Mouse (Mus musculus) urinary bladder, adult 2 months (tissue): ENCODE data around the gene Rab4b. TPM values are rescaled to one million over a fixed set of nuclear protein-coding genes. Genes with fewer than 3 reads are reported as not detected.

Experiments used
- DNase-seq: peaks from one replicate; pipeline ENCODE4 v3.0.0; 2022; ENCODE audit warnings: low spot score
- polyA plus RNA-seq: library from polyadenylated mRNA; depleted of rRNA; stranded (reverse); fragments of >200 nt; gene quantifications from 2 replicates; pipeline ENCODE4 v1.2.3, GENCODE M21; 2012; rRNA removed

Gene Rab4b
- polyA plus RNA-seq: 69.2 and 85.6 TPM in 2 replicates

DNA sequence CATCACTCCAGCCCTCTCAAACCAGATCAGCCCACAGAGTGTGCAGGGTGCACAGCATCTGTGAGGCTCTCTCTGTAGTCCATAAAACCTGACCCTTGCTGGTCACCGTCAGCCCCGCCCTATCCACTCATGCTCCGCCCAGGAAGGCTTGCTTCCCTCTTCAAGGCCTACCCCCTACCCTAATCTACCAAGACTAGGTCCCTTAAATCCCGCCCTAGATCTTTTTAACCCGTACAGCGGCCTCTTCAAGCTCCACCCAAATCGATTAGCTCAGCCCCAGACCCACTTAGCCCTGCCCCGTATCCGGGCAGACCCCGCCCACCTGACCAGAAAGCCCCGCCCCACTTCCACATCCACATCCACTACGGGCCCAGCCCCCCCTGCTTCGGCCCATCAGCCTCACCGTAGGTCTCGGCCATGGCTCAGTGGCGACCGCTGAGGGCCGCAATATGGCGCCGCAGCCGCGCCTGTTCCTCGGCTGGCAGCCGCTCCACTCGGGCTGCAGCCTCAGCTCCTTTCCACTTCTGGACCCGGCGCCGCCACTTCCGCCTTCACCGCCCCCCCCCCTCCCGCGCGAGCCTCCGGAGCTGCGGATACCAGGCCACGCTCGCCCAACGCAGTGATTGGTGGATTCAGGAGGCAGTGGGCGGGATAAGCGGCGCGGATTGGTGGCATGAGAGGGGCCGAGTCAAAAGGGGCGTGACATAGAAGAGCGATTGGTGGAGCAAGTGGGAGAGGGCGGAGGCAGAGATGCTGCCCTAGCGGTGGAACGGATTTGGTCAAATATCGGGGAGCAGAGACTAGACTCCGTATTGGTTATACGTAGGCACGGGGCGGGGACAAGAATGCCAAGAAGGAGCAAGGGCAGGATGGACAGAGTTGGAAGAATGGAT, at the start of gene Rab4b:
TSS of gene Rab4b (minus strand) at position 573 of the 893 bp plus-strand sequence.
- DNase-seq: peak; percentile 86

DNA sequence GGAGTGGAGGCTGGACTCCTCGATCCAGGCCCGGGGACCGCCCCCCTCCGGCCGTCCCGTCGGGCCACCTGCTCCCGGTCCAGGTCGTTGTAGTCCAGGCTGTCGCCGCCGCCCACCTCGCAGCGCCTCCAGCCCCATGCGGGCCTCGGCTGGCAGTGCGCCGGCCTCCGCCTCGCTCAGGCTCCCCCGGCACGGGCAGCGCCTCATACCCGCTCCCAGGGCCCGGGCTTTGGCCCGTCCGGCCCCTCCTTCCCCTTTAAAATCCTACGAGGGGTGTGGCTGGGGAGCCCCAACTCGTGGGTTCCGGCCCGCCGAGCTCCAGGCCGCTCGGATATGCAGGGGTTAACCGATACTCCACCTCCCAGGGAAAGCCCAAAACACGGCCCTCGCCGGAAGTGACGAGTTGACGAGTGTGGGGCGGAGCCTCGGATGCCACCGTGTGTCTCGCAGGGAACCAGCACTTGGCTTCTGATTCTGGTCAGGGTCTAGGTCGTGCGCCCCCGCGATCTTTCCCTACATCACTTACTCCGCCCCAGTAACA, 49.7 kb upstream of the Rab4b start, which contains the start of gene Itpkc:
TSS of gene Itpkc (minus strand) at position 381 of the 541 bp plus-strand sequence.
- DNase-seq: peak; percentile 90

DNA sequence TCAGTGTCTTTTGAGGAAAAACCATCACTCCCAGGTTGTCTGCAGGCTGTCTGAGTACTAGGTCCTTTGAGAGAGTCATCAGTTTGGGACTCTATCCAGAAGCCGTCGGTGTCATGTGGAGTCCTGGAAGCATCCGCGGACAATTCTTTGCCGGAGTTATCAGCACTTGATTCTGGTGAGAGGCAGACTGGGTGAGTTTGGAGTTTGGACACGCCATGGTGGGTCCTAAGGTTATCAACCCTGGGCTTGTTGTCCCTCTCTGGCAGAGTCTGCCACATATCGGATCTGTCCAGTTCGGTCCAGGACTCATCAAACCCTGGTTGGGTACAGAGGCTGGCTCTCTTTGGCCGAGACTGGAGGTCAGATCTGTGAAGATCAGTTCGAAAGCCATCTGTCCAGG, 49.0 kb upstream of the Rab4b start:
- no peak for DNase-seq

DNA sequence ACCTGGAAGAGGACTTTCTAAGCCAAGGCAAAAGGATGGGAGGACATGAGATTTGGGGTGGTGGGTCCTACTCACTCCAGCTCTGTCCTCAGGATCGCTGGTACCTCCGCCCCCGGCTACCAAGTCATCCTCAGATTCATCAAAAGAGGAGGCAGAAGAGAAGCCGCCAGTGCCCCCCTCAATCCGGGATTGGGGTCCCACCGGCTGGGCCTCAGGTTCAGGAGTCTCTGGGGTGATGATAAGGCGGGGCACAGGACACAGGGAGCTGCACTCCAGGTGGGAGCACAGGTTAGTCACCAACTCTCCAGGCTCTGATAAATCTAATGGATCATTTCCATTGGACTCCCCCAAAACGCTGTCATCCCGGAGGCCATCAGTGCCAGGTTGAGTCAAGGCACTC, 48.6 kb upstream of the Rab4b start:
- DNase-seq: no peak

DNA sequence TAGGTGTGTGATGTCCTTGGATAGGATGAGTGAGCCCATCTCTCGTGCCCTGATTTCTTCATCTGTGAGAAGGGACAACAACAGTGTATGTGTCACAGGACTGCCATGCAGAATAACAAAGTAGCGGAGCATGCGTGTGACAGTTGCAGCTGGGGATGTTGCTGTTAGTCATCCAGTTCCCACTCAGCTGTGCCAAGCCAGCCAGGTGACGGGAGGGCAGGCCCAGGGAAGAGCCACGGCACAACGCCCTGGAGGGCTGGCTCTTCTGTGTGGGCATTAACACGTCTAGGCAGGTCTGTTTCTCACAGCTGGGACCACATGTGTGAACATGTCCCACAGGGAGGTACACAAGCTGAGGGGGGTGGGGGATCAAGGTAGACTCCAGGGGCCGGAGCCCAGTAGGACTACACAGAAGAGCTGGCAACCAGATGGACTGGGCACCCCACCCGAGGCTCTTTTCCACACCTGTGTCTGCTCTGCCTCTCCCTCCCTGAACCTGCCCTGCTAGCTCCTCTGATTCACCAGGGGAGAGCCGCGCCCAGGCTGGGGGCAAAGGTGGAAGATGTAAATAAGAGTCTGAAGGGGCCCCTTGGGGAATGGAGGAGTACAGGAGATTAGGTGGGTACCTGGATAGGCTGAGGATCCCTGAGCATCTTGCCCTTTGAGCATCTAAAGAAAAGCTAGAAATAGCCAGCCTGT, 46.3 kb upstream of the Rab4b start:
- DNase-seq: no peak

DNA sequence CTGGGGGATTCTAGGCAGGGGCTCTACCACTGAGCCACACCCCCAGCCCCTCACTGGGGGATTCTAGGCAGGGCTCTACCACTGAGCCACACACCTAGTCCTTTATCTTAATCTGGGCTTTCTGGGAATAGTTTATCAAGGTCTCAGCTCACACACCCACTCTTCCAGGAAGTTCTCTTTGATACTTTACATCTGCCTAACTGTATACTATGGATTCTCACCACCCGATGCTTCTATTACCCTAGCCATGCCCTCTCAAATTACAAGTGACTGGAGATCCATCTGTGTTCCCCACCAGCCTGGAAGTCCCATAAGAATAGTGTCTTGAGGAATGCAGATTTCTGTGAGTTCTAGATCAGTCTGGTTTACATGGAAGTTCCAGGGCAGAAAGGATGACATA, 43.8 kb upstream of the Rab4b start:
- DNase-seq: no peak

DNA sequence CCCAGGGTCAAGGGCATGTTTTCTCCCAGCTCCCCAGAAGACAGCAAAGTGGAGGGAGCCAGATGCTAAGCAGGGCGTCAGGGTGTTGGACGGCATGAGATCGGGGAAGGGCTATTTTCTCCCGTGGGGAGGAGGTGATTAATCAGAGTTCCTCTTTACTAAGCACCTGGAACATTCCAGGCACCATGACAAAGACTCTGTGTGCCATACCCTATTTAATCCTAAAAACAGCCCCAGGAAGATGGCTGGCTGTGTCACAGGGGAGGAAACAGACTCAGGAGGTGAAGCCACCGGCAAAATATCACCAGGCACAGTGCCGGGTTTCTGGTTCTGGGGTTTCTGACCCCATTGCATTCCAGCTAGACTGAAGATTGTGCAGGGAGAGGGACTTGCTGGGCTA, 43.2 kb upstream of the Rab4b start:
- DNase-seq: no peak

DNA sequence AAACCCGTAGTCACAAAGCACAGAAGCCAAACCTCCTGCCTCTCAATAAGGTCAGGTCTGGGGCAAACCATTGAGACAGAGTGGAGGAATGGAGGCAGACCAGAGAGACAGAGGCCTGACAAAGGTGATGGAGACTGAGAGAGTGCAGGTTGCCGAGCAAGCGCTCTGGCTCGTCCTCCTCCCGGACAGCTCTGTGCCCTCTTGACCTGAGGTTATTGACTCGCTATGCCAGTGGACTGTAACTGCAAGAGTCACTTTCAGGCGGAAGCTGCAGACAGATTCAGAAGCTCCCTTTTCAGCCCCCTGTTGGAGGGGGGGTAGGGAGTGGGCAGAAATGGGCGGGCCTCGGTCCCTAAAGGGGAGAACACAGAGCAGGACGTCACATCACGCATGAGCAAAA, 41.2 kb upstream of the Rab4b start:
- no peak for DNase-seq

DNA sequence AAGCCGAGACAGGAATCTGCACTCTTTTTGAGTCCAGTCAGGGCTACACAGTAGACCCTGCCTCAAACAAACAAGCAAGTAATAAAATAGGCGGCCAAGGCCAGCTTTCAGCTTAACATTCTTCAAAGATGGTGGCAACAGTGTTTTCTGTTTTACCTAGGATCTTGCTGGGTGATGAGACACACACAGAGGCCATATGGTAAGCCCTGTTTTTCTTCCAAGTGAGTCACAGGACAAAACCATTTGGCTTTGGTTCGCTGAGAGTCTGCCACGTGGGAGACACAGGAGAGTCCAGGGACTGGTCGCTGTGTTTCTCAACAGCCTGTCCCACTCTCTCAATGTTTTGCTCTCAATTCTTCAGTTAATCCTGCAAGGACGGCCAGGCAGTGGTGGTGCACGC, 39.9 kb upstream of the Rab4b start:
- DNase-seq: no peak

DNA sequence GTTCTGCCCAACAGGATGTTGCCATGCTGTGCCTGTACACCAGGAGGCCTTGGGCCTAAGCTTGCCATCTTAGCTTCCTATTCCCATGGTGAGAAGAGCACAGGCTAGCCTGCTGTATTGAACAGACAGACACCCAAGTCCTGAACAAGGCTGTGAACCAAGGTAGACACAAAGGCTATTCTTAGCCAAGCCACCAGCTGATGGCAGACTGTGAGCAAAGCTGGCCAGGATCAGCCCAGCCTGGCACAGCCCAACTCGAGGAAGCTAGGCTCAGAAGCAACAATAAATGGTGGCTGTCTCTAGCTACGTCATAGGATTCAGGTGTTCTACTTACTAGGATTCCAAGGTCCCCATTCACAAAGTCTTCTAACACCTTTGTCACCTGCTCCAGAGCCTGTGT, 33.9 kb upstream of the Rab4b start:
- DNase-seq: no peak

DNA sequence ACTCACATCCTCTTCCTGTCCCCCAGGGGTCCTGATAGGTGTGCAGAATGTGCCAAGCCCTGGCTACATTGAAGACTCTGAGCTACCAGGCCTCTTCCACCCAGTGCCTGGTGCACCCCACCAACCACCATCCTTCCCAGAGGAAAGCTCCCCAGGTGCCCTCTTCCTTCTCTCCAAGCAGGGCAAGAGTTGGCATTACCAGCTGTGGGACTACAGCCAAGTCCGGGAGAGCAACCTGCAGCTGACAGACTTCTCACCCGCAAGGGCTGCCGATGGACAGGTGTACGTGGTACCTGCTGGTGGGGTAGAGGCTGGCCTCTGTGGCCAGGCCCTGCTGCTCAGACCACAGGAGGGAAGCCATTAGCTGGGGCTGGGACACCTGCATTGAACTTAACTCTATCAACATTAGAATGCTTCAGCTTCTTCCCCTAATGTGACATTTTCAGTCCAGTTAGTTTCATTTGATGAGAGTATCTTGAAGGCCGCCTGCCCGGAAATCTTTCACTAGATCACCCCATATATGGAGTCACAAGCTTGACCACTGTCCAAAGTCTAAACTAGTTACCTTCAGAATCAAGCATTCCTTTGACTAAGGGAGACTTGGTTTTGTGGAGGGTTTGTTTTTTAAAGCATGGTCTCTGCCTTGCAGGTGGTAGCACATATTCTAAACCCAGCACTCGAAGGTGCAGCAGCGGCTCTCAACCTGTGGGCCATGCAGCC, 25.2 kb upstream of the Rab4b start:
- DNase-seq: no peak

DNA sequence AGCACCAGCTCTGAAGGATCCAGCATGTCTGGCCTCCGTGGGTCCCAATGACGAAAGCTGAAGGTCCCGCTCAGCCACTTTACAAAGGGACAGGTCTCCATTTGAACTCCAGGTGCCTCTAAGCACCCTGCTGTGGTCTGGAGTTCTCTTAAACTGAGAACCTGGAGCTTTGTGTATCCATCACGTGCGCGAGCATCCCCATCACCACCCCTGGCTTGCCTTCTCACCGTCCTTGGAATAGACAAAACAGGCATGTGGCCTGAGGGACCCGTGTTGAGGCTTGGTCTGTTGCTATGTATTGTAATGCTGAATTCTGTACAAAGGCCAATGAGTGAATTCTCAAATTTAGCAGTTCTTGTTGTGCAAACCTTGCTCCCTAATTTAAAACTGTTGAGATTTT, 20.1 kb upstream of the Rab4b start:
- no peak for DNase-seq

DNA sequence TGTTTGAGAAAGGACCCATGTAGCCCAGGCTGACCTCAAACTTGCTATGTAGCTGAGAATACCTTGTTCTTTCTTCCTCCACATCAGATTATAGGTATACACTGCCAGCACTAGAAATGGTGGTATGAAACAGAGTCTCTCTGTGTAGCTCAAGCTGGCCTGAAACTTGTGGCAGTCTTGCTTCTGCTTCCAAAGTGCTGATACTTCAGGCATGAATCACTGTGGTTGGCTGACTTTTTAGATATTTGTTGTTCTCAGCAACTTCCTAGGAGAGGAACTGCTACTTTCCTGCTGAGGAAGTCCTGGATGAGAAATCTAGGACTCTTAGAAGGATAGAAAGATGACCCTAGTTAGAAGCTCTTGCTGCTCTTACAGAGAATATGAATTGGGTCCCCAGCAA, 19.7 kb upstream of the Rab4b start:
- DNase-seq: no peak

DNA sequence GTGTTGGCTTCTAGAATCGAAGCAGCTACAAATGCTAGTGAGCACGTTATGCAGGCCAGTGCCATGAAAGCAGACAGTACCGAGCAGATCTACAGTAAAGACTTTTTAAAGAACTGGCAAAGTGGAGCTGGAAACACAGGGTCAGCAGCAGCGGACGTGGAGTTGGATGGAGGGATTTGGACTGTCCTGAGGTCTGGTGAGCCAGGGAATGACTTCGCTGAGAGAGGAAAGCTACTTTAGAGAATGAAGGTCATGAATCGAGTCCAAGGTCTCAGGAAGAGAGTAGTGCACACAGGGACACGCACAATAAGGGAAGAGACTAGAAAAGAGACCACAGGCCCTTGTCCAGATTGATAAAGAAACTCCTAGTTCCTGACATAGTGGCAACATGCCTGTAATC, 18.9 kb upstream of the Rab4b start:
- no peak for DNase-seq

DNA sequence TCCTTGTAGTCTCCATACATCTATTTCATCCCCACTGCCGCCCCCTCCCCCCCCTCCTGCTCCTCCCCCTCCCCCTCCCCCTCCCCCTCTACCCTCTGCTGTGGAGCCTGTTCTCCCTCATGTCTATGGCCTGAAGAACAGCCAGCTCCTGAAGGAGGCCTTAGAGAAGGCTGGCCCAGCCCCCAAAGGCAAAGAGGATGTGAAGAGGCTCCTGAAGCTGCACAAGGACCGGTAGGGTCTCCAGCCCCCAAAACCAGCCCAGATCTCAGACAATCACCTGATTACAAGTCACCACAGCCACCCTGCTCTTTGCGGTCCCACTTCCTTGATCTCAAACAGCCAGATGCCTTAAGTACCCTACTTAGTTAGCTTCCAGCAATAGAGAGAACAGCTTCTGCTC, 18.4 kb upstream of the Rab4b start:
- no peak for DNase-seq

DNA sequence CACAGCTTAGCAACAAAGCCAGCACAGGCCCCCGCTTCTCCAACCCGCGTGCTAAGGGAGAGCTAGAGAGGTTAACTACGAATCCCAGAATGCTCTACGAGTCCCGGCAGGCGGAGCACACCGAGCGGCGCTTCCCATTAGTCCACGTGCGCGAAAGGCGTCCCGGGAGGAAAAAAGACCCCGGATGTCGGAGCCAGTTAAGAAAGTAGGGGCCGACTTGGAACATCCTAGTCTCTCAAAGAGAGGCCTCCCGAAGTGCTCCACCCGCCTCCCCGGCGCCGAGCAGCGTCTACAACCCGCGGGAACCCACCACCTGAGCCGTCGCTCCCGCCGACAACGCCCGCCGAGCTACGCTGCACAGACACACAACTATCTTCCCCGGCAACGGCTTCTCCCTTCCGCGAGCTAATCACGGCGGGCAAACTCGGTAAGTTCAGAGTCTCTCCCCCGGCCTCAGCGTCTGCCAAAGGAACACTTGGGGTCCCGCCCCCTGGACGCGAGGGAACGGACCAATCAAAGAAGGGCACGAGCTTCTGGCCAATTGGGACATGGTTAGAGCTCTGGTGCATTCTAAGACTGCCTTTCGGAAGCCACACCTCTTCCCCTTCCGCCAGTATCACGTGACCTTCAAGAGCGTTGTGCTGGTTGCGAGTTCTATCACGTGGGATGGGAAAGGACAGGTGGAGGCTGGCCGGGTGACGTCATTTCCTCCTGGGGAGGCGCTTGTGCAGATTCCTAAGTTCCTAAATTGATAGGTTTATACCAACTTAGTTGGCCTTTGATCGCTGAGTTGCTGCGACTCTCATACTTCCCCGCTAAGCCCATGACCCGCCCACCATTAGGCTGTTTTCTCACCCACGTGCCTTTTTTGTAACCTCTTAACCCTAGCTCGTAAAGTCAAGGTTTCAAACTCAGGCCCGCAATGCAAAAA, 17.2 kb upstream of the Rab4b start, which contains the start of the genes BC024978 and Snrpa:
TSS of gene BC024978 (plus strand) at position 101 of the 931 bp plus-strand sequence.
TSS of gene Snrpa (minus strand) at position 591 of the 931 bp plus-strand sequence.
- peak; percentile 84 for DNase-seq

DNA sequence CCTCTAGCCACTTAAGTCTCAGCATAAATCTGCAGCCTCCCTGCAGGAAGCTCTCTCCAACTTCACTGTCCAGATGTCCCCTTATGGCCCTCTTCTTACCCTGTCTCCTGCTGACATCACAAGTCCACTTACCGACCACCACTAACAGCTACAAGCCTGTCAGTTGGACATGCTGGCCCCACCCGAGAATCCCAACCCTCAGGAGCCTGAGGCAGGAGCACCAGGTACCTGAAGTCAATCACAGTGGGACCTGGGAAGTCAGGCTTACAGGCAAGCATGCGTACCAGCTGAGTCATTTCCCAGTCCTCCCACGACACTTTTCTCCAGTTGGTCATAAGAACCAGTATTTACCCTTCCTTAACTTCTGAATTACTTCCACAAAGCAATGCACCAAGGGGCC, 15.0 kb upstream of the Rab4b start:
- no peak for DNase-seq

DNA sequence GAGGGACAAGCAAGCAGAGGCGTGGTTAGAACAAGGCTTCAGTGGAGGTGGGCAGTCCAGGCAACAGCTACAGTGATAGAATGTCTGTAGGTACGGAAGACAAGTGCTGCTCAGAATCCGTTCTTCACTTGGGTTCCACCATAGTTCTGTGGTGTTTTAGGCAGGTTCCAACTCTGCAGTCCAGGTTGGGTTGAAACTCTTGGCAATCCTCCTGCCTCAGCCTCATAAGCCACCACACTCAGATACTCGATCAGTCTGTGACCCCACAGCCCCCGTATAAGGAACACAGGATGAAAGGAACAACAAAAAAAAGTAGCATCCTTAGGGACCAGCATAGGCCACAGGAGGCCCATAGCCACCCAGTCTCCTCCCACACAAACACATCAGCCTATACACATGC, 13.7 kb upstream of the Rab4b start:
- DNase-seq: no peak

DNA sequence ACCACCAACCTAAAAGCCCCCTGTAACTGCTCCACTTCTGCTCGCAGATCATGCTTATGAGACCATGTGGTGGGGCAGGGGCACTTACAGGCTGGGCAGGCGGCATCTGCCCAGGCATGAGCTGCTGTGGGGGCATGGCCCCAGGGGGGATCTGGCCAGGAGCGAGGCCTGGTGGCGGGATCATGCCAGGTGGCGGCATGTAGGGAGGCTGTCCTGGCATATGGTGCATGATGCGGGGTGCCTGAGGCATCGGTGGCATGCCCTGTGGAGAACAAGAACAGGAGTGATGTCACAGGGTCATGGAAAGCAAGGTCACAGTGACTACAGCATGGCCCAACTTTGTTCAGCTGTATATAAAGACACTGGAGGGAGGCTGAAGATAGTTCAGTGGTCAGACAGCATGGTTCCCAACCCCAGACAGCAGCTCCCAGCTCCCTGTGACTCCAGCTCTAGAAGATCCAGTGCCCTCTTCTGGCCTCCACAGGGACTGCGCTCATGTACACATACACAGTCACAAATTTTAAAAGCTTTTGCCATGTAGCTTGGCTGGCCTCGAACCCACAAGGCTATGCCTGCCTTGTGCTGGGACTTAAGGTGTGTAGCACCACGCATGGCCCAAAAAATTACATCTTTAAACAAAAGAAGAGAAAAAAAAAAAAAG, 10.7 kb upstream of the Rab4b start:
- DNase-seq: no peak

DNA sequence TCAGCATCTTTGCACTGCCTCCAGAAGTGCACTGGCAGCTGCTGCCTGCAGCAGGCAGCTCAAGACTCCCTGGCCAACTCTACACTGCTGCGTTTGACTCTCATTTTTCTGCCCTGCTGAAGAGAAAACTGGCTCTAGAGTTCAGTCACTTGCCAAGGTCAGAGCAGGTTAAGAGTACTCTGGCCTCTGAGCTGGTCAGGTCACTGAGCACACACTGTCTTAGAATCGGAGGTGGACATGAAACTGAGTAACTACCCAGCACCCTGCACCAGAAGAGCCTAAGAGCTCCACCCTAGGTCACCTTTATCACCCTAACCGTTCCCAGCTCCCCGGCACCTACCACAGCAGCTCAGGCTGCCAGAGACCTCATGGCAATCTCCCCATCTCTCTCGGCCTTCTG, 7.3 kb upstream of the Rab4b start:
- DNase-seq: no peak
